Mouse (Mus musculus) MEL (cell line): ENCODE results near the gene Ube2r2.

Source experiments
- CTCF ChIP-seq, 3 experiments: IDR thresholded peaks in 2 of 3; conservative IDR thresholded peaks in 1 of 3; 2 replicates each; pipeline ENCODE4 v1.5.1; 2011 to 2012; ENCODE audit warnings: low read length in 3 of 3, low read depth in 2 of 3, mild to moderate bottlenecking in 2 of 3, improper control_type of control experiment in 1 of 3, inconsistent platforms in 1 of 3, mixed read lengths in 1 of 3, moderate library complexity in 1 of 3; ENCODE audit not compliant: control insufficient read depth in 1 of 3, insufficient read depth in 1 of 3, poor library complexity in 1 of 3, severe bottlenecking in 1 of 3
- EP300 ChIP-seq, 2 experiments: IDR thresholded peaks; 2 replicates each; pipeline ENCODE4 v1.6.1; 2011; ENCODE audit warnings: improper control_type of control experiment in 2 of 2, low read length in 2 of 2, low read depth in 1 of 2, mild to moderate bottlenecking in 1 of 2
- GABPA ChIP-seq: IDR thresholded peaks from 2 replicates; pipeline ENCODE4 v1.6.1; 2012; ENCODE audit warnings: low read depth, mild to moderate bottlenecking, inconsistent platforms, low read length, improper control_type of control experiment, moderate library complexity
- GATA1 ChIP-seq: IDR thresholded peaks from 2 replicates; pipeline ENCODE4 v1.6.1; 2011; ENCODE audit warnings: low read depth, low read length, improper control_type of control experiment
- HCFC1 ChIP-seq: IDR thresholded peaks from 2 replicates; pipeline ENCODE4 v1.6.1; 2012; ENCODE audit warnings: low read depth, mild to moderate bottlenecking, inconsistent platforms, low read length, improper control_type of control experiment, moderate library complexity
- JUND ChIP-seq: IDR thresholded peaks from 2 replicates; pipeline ENCODE4 v1.6.1; 2011; ENCODE audit warnings: low read depth, mild to moderate bottlenecking, improper control_type of control experiment, low read length
- POLR2A ChIP-seq, 2 experiments: IDR thresholded peaks; 2 replicates each; pipeline ENCODE4 v1.6.1; 2011 to 2012; ENCODE audit warnings: low read length in 2 of 2, mild to moderate bottlenecking in 2 of 2, control low read depth in 1 of 2, improper control_type of control experiment in 1 of 2, low read depth in 1 of 2, moderate library complexity in 1 of 2; ENCODE audit not compliant: control insufficient read depth in 1 of 2, insufficient read depth in 1 of 2, poor library complexity in 1 of 2
- POLR2AphosphoS2 ChIP-seq: IDR thresholded peaks from 2 replicates; pipeline ENCODE4 v1.6.1; 2011; ENCODE audit warnings: low read length, improper control_type of control experiment
- TAL1 ChIP-seq: IDR thresholded peaks from 2 replicates; pipeline ENCODE4 v1.6.1; 2012; ENCODE audit warnings: mild to moderate bottlenecking, inconsistent platforms, low read length, moderate library complexity, mixed read lengths
- TCF12 ChIP-seq: IDR thresholded peaks from 2 replicates; pipeline ENCODE4 v1.6.1; 2014; ENCODE audit warnings: low read depth, mild to moderate bottlenecking, inconsistent platforms, low read length, improper control_type of control experiment, moderate library complexity
- ZKSCAN1 ChIP-seq: IDR thresholded peaks from 2 replicates; pipeline ENCODE4 v1.6.1; 2012; ENCODE audit warnings: low read depth, mild to moderate bottlenecking, inconsistent platforms, low read length, improper control_type of control experiment, moderate library complexity

DNA sequence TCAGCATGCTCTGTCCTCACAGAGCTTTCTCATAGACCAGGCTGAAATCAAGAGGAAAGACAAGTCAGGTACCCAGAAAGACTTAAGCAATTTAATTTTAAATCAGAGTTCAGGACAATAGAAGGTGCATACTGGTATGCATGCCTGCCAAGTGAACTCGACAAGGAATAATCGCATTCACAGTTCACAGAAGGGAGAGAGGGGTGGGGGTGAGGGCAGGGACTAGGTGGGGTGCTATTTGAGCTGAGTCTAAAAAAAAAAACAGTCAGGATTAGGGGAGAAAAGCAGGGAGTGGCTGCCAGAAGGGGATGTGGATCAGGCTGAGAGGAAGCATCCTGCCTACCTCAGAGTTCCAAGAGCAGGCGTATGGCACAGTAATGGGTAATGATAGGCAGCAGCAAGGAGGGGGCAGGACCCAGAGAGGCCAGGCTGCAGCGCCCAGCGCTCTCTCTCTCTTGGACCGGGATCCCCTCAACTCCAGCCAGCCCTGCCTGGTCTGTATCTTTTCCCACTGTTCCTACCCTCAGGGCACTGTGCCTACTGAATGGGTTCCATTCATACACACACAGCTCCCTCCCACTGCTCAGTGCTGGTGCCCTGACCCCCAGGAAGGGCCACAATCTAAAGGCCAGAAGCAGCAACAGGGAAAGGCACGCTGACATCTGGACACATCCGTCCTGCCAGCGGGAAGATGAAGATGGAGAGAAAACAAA lies 21.0 kb upstream of the Ube2r2 start:
- no peak for TF ChIP-seq CTCF (IDR thresholded peaks at IDR 0.05 in 2 of 3, conservative IDR thresholded peaks at IDR 0.05 in 1 of 3; ENCODE audit: control insufficient read depth in 1 of 3, insufficient read depth in 1 of 3, low read depth in 2 of 3, low read length in 3 of 3, poor library complexity in 1 of 3, severe bottlenecking in 1 of 3)
- TF ChIP-seq GATA1, result no peak
- TF ChIP-seq TAL1, result no peak
- no peak for TF ChIP-seq GABPA
- TF ChIP-seq POLR2A (IDR thresholded peaks at IDR 0.05; ENCODE audit: control insufficient read depth in 1 of 2, insufficient read depth in 1 of 2, low read depth in 1 of 2, low read length in 2 of 2, poor library complexity in 1 of 2), result no peak
- TF ChIP-seq HCFC1, result no peak
- TF ChIP-seq JUND, result no peak
- TF ChIP-seq EP300 (IDR thresholded peaks at IDR 0.05; ENCODE audit: low read depth in 1 of 2, low read length in 2 of 2), result no peak
- TF ChIP-seq POLR2AphosphoS2, result no peak
- TF ChIP-seq TCF12, result no peak
- no peak for TF ChIP-seq ZKSCAN1
